25 mouse cellular contexts compared by ENCODE assay signal in the genomic region with DNA sequence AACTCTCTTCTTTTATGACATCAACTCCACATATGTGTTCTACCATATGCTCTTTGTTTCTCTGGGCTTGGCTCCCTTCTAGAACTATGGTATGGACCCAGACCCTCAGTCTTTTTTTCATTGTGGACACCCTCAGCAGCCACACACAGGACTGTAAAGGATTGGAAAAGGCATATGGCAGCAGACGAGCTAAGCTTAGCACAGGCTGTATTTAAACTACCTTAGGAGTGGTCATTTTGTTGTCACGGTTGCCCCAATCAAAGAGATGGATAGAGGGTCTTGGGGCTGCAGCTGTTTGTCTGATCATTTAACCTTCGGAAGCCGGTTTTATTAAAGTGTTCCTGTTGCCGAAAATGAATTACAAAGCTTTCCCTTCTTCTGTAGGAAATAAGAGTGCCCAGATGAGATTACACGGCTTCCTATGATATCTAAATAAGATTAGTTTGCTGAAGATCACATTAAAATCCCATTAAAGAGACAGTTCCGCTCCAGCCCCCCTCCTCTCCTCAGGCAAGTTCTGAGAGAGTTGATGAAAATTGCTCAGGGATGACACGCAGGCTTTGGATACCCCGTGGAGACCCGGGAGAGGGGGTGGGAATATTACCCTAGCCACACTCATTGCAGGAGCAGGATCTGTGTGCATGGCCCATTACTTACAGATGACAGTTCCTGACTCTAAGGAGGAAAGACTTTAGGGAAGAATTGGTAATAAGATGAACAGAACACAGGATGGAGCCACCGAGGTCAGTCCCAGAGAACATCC.
DNase-seq lines count a peak whose midpoint lies in the region; ATAC-seq lines count a peak whose summit lies in the region.
"Had no signal": no experiment of that assay in that cellular context is flagged by ENCODE, and none has a peak within 500 bp of the region (broad histone marks: within the 10 kb centered on the region; RNA-seq: fewer than 3 reads in every experiment).

No protein-coding gene starts in this region.

- no peak overlapping the region for H3K9ac ChIP-seq in kidney, embryonic 15.5 days
- H3K9ac ChIP-seq in hindbrain, embryonic 13.5 days: no peak overlapping the region
- H3K9ac ChIP-seq in midbrain, embryonic 11.5 days (ENCODE audit: low read length): no peak overlapping the region
- no peak overlapping the region for H3K9ac ChIP-seq in neural tube, embryonic 12.5 days
- no peak overlapping the region for H3K9ac ChIP-seq in forebrain, embryonic 13.5 days
- H3K9ac ChIP-seq: embryonic facial prominence, embryonic 13.5 days; intestine, embryonic 15.5 days had no signal

- H3K4me1 ChIP-seq in kidney, embryonic 15.5 days: no peaks in the 10 kb centered on the region
- H3K4me1 ChIP-seq in hindbrain, embryonic 13.5 days (replicated peaks): peaks cover 2% of the 10 kb centered on the region; the same call in 1 of the 2 replicates
- no peaks in the 10 kb centered on the region for H3K4me1 ChIP-seq in midbrain, embryonic 11.5 days (ENCODE audit: control insufficient read depth, insufficient read depth, low read length)
- no peaks in the 10 kb centered on the region for H3K4me1 ChIP-seq in neural tube, embryonic 12.5 days
- H3K4me1 ChIP-seq in forebrain, embryonic 13.5 days: no peaks in the 10 kb centered on the region
- H3K4me1 ChIP-seq: embryonic facial prominence, embryonic 13.5 days; forebrain, embryonic 10.5 days; intestine, embryonic 15.5 days; megakaryocyte, embryonic 14.5 days had no signal

- no peaks in the 10 kb centered on the region for H3K9me3 ChIP-seq in kidney, embryonic 15.5 days (replicated peaks)
- H3K9me3 ChIP-seq in hindbrain, embryonic 13.5 days: no peaks in the 10 kb centered on the region
- no peaks in the 10 kb centered on the region for H3K9me3 ChIP-seq in midbrain, embryonic 11.5 days (ENCODE audit: control insufficient read depth, low read length)
- H3K9me3 ChIP-seq in neural tube, embryonic 12.5 days: no peaks in the 10 kb centered on the region
- H3K9me3 ChIP-seq in forebrain, embryonic 13.5 days (replicated peaks): no peaks in the 10 kb centered on the region
- H3K9me3 ChIP-seq: embryonic facial prominence, embryonic 13.5 days; forebrain, embryonic 10.5 days; intestine, embryonic 15.5 days had no signal

- H3K27ac ChIP-seq in kidney, embryonic 15.5 days: no peak overlapping the region
- H3K27ac ChIP-seq in hindbrain, embryonic 13.5 days: peak overlapping the region; percentile 74
- no peak overlapping the region for H3K27ac ChIP-seq in midbrain, embryonic 11.5 days (ENCODE audit: low read depth, low read length)
- H3K27ac ChIP-seq in neural tube, embryonic 12.5 days: no peak overlapping the region
- no peak overlapping the region for H3K27ac ChIP-seq in forebrain, embryonic 13.5 days
- H3K27ac ChIP-seq: embryonic facial prominence, embryonic 13.5 days; forebrain, embryonic 10.5 days; intestine, embryonic 15.5 days; left cerebral cortex, adult 2 months had no signal

- H3K4me2 ChIP-seq in kidney, embryonic 15.5 days: no peak overlapping the region
- H3K4me2 ChIP-seq in hindbrain, embryonic 13.5 days: no peak overlapping the region
- H3K4me2 ChIP-seq in midbrain, embryonic 11.5 days: no peak overlapping the region
- no peak overlapping the region for H3K4me2 ChIP-seq in neural tube, embryonic 12.5 days (replicated peaks)
- no peak overlapping the region for H3K4me2 ChIP-seq in forebrain, embryonic 13.5 days
- H3K4me2 ChIP-seq: embryonic facial prominence, embryonic 13.5 days; heart, embryonic 11.5 days; intestine, embryonic 15.5 days had no signal

- WGBS in kidney, embryonic 15.5 days: 50% methylated on average over 11 of the region's 11 CpGs
- 58% methylated on average over 11 of the region's 11 CpGs for WGBS in hindbrain, embryonic 13.5 days
- WGBS in midbrain, embryonic 11.5 days: 65% methylated on average over 11 of the region's 11 CpGs
- 73% methylated on average over 11 of the region's 11 CpGs for WGBS in neural tube, embryonic 12.5 days
- WGBS in forebrain, embryonic 13.5 days: 85% methylated on average over 11 of the region's 11 CpGs

- no peaks in the 10 kb centered on the region for H3K36me3 ChIP-seq in kidney, embryonic 15.5 days
- H3K36me3 ChIP-seq in hindbrain, embryonic 13.5 days: no peaks in the 10 kb centered on the region
- H3K36me3 ChIP-seq in midbrain, embryonic 11.5 days (ENCODE audit: control insufficient read depth, insufficient read depth, low read length): no peaks in the 10 kb centered on the region
- H3K36me3 ChIP-seq in neural tube, embryonic 12.5 days: no peaks in the 10 kb centered on the region
- no peaks in the 10 kb centered on the region for H3K36me3 ChIP-seq in forebrain, embryonic 13.5 days (ENCODE audit: poor library complexity, severe bottlenecking)
- H3K36me3 ChIP-seq: embryonic facial prominence, embryonic 13.5 days; forebrain, embryonic 10.5 days; intestine, embryonic 15.5 days had no signal

- no peaks in the 10 kb centered on the region for H3K27me3 ChIP-seq in kidney, embryonic 15.5 days
- H3K27me3 ChIP-seq in hindbrain, embryonic 13.5 days: no peaks in the 10 kb centered on the region
- no peaks in the 10 kb centered on the region for H3K27me3 ChIP-seq in midbrain, embryonic 11.5 days (ENCODE audit: control insufficient read depth, insufficient read depth, low read length)
- no peaks in the 10 kb centered on the region for H3K27me3 ChIP-seq in neural tube, embryonic 12.5 days (replicated peaks)
- H3K27me3 ChIP-seq in forebrain, embryonic 13.5 days: no peaks in the 10 kb centered on the region
- H3K27me3 ChIP-seq: embryonic facial prominence, embryonic 13.5 days; intestine, embryonic 15.5 days; megakaryocyte, embryonic 14.5 days had no signal

- ATAC-seq in kidney, embryonic 15.5 days (replicated peaks; ENCODE audit: low FRiP score): peak; percentile 40; the same call in 1 of the 2 replicates
- ATAC-seq in hindbrain, embryonic 13.5 days (ENCODE audit: low FRiP score): peak; percentile 92
- peak; percentile 57 for ATAC-seq in midbrain, embryonic 11.5 days (ENCODE audit: low FRiP score)
- ATAC-seq in neural tube, embryonic 12.5 days (ENCODE audit: low FRiP score, low read depth): peak; percentile 66
- ATAC-seq in forebrain, embryonic 13.5 days: no peak
- ATAC-seq: intestine, embryonic 15.5 days had no signal

- no peak for DNase-seq in kidney, postnatal 36 days
- DNase-seq in midbrain, embryonic 11.5 days (ENCODE audit: low spot score, missing footprints): no peak
- DNase-seq in embryo, embryonic 9.5 days (ENCODE audit: extremely low spot score): no peak
- no peak for DNase-seq in heart, adult 11 months
- DNase-seq: B cell, adult 2 months; cerebellum, adult 9-11 months; heart, postnatal 10 days; kidney, postnatal 14 days; layer of hippocampus, adult 9-11 months; left cerebral cortex, postnatal 4 days; liver; lung, postnatal 14 days; right cerebral cortex, adult 18-20 months; thymus, postnatal 4 days had no signal

- no peak overlapping the region for H3K4me3 ChIP-seq in kidney, embryonic 15.5 days (replicated peaks)
- H3K4me3 ChIP-seq in hindbrain, embryonic 13.5 days: no peak overlapping the region
- no peak overlapping the region for H3K4me3 ChIP-seq in midbrain, embryonic 11.5 days (ENCODE audit: low read depth, low read length)
- H3K4me3 ChIP-seq in neural tube, embryonic 12.5 days: no peak overlapping the region
- no peak overlapping the region for H3K4me3 ChIP-seq in forebrain, embryonic 13.5 days
- H3K4me3 ChIP-seq: embryonic facial prominence, embryonic 13.5 days; forebrain, embryonic 10.5 days; intestine, embryonic 15.5 days; left cerebral cortex, adult 2 months; megakaryocyte, embryonic 14.5 days; myocyte had no signal
